Mouse (Mus musculus): ENCODE measurements at regions not wholly inside any gene's neighbourhood (a gene's known extent, or its start where the extent isn't known, plus 50 kb on each side); places are given as distances from the start of the nearest gene placed in this dataset.

DNA sequence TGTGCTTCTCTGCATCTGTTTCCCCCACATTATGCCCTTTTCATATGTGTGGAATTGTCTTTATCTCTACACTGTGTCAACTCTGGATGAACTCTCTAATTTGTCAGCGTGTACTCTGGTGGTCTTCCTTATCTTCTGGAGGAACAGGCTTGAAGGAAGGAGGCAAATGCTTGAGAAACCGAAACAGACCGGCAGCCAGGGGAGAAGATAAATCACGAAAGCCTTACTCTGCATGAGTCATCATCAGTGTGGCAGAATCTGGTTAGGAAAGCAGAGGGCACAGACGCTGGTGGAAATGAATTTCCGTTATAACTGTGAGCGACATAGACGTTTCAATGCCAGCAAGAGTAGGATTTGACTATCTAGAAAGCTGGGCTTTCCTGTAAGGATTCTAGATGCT is 100.0 kb upstream of the Slc30a5 start:
- H3K79me2 ChIP-seq (ENCODE audit: control insufficient read depth, insufficient read depth) = no peaks in the 10 kb centered on the region
- H3K4me2 ChIP-seq (ENCODE audit: low read depth) = peak overlapping the region; percentile 54
- H3ac ChIP-seq (ENCODE audit: control insufficient read depth, insufficient read length) = no peak overlapping the region
- no peaks in the 10 kb centered on the region for H3K36me3 ChIP-seq (ENCODE audit: control insufficient read depth, insufficient read depth)
- H3K27me3 ChIP-seq (ENCODE audit: control insufficient read depth, insufficient read depth, insufficient read length) = no peaks in the 10 kb centered on the region
- no peak overlapping the region for H3K4me3 ChIP-seq
- TF ChIP-seq SRF (IDR thresholded peaks at IDR 0.05; ENCODE audit: control insufficient read depth, insufficient read length, low read depth) = no peak
- no peak for TF ChIP-seq E2F4 (IDR thresholded peaks at IDR 0.05; ENCODE audit: insufficient read depth)
- TF ChIP-seq MYOG (IDR thresholded peaks at IDR 0.05; ENCODE audit: control insufficient read depth in 1 of 3, insufficient read depth in 1 of 3, insufficient read length in 2 of 3, low read depth in 2 of 3) = no peak
- no peak for TF ChIP-seq MYOD1 (IDR thresholded peaks at IDR 0.05; ENCODE audit: control insufficient read depth in 1 of 3, insufficient read length in 2 of 3, low read depth in 2 of 3)
- no peak for TF ChIP-seq TCF3 (IDR thresholded peaks at IDR 0.05; ENCODE audit: insufficient read length, low read depth)
- TF ChIP-seq USF1 (IDR thresholded peaks at IDR 0.05; ENCODE audit: low read depth) = no peak
- no peak for TF ChIP-seq POLR2A (IDR thresholded peaks at IDR 0.05; ENCODE audit: insufficient read length, low read depth)

DNA sequence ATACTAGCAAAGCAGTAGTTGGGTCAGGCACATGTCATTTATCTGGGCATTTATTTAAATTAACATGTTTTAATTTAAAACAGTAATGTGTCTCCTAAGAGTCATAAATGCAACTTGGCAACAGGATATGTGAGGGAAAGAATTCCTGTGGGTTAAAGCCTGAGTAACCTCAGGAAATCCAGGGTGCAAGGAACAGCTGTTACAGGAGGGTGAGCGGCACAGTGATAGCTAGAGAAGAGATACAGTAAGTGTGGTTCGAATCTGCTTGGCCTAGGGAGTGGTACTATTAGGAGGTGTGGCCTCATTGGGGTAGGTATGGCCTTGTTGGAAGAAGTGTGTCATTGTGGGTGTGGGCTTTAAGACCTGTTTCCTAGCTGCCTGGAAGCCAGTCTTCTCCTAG is 66.3 kb upstream of the Slc30a5 start:
- no peak overlapping the region for H3ac ChIP-seq (ENCODE audit: control insufficient read depth, insufficient read length)
- no peaks in the 10 kb centered on the region for H3K36me3 ChIP-seq (ENCODE audit: control insufficient read depth, insufficient read depth)
- H3K4me3 ChIP-seq = no peak overlapping the region
- no peak overlapping the region for H3K4me2 ChIP-seq (ENCODE audit: low read depth)
- H3K27me3 ChIP-seq (ENCODE audit: control insufficient read depth, insufficient read depth, insufficient read length) = no peaks in the 10 kb centered on the region
- no peaks in the 10 kb centered on the region for H3K79me2 ChIP-seq (ENCODE audit: control insufficient read depth, insufficient read depth)
- peak in 2 of 3 experiments; percentile 55 to 59 for TF ChIP-seq MYOG (IDR thresholded peaks at IDR 0.05; ENCODE audit: control insufficient read depth in 1 of 3, insufficient read depth in 1 of 3, insufficient read length in 2 of 3, low read depth in 2 of 3)
- peak; percentile 29 for TF ChIP-seq TCF12 (IDR thresholded peaks at IDR 0.05; ENCODE audit: insufficient read depth, poor library complexity, severe bottlenecking)
- TF ChIP-seq MYOD1 (IDR thresholded peaks at IDR 0.05; ENCODE audit: control insufficient read depth in 1 of 3, insufficient read length in 2 of 3, low read depth in 2 of 3) = peak in 2 of 3 experiments; percentile 85 to 87
- TF ChIP-seq USF1 (IDR thresholded peaks at IDR 0.05; ENCODE audit: low read depth) = no peak

DNA sequence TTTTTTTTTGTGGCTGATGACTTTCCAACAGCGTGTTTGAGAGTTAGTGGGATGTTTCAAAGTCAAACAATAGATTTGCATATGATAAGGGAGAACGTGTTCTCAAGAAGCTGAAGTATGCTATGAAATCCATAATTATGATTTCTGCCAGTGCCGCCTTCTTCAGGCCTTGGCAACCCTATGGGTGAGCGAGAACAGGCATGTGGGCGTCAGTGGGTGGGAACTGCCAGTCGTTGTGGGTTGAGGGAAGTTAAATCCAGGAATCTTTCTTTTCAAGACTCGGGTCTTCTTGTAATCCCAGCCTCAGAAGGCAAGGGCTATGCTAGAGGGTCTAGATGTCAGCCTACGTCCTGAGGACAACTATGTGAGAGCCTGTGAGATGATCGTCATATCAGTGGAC is 60.6 kb upstream of the Slc30a5 start:
- Histone ChIP-seq H3K79me2 (ENCODE audit: control insufficient read depth, insufficient read depth) (no peaks in the 10 kb centered on the region), H3K36me3 (ENCODE audit: control insufficient read depth, insufficient read depth) (no peaks in the 10 kb centered on the region), H3ac (ENCODE audit: control insufficient read depth, insufficient read length) (no peak overlapping the region), H3K4me3 (no peak overlapping the region), H3K27me3 (ENCODE audit: control insufficient read depth, insufficient read depth, insufficient read length) (no peaks in the 10 kb centered on the region), H3K4me2 (ENCODE audit: low read depth) (no peak overlapping the region)
- TF ChIP-seq SRF (IDR thresholded peaks at IDR 0.05; ENCODE audit: control insufficient read depth, insufficient read length, low read depth) = no peak
- no peak for TF ChIP-seq POLR2AphosphoS2 (IDR thresholded peaks at IDR 0.05; ENCODE audit: insufficient read length, low read depth)
- no peak for TF ChIP-seq MYOD1 (IDR thresholded peaks at IDR 0.05; ENCODE audit: control insufficient read depth in 1 of 3, insufficient read length in 2 of 3, low read depth in 2 of 3)
- TF ChIP-seq USF1 (IDR thresholded peaks at IDR 0.05; ENCODE audit: low read depth) = no peak
- TF ChIP-seq E2F4 (IDR thresholded peaks at IDR 0.05; ENCODE audit: insufficient read depth) = no peak
- TF ChIP-seq MAX (IDR thresholded peaks at IDR 0.05; ENCODE audit: low read depth) = no peak
- TF ChIP-seq POLR2A (IDR thresholded peaks at IDR 0.05; ENCODE audit: insufficient read length, low read depth) = no peak
- TF ChIP-seq MYOG (IDR thresholded peaks at IDR 0.05; ENCODE audit: control insufficient read depth in 1 of 3, insufficient read depth in 1 of 3, insufficient read length in 2 of 3, low read depth in 2 of 3) = no peak
- no peak for TF ChIP-seq TCF3 (IDR thresholded peaks at IDR 0.05; ENCODE audit: insufficient read length, low read depth)
- TF ChIP-seq CEBPB (IDR thresholded peaks at IDR 0.05; ENCODE audit: insufficient read depth, poor library complexity, severe bottlenecking) = no peak
- TF ChIP-seq TCF12 (IDR thresholded peaks at IDR 0.05; ENCODE audit: insufficient read depth, poor library complexity, severe bottlenecking) = no peak
- TF ChIP-seq REST (IDR thresholded peaks at IDR 0.05; ENCODE audit: insufficient read depth, insufficient read length) = no peak

DNA sequence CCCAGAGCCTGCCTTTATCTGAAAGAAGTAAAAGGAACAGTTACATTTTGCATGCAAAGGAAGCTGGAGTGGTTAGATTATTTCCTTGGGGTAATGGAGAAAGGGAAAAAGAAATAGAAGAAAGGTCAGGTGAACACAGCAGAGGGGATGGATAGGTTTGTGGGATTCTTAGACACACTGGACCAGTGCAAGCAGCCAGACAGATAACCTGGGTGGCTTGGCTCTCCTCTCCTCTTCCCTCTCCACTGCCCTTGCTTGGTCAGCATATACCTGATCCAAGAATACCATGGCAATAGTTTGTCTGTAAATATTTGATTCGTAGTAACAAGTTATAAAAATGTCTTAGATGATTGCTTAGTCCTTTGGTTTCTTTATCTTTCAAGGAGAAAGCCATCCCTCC is 59.9 kb upstream of the Slc30a5 start:
- H3K4me2 ChIP-seq (ENCODE audit: low read depth) = no peak overlapping the region
- H3ac ChIP-seq (ENCODE audit: control insufficient read depth, insufficient read length) = no peak overlapping the region
- no peak overlapping the region for H3K4me3 ChIP-seq
- no peaks in the 10 kb centered on the region for H3K79me2 ChIP-seq (ENCODE audit: control insufficient read depth, insufficient read depth)
- TF ChIP-seq E2F4 (IDR thresholded peaks at IDR 0.05; ENCODE audit: insufficient read depth) (no peak), TCF12 (IDR thresholded peaks at IDR 0.05; ENCODE audit: insufficient read depth, poor library complexity, severe bottlenecking) (no peak), SRF (IDR thresholded peaks at IDR 0.05; ENCODE audit: control insufficient read depth, insufficient read length, low read depth) (no peak), POLR2AphosphoS2 (IDR thresholded peaks at IDR 0.05; ENCODE audit: insufficient read length, low read depth) (no peak), MAX (IDR thresholded peaks at IDR 0.05; ENCODE audit: low read depth) (no peak), CEBPB (IDR thresholded peaks at IDR 0.05; ENCODE audit: insufficient read depth, poor library complexity, severe bottlenecking) (no peak), MYOD1 (IDR thresholded peaks at IDR 0.05; ENCODE audit: control insufficient read depth in 1 of 3, insufficient read length in 2 of 3, low read depth in 2 of 3) (no peak), USF1 (IDR thresholded peaks at IDR 0.05; ENCODE audit: low read depth) (no peak)
- H3K36me3 ChIP-seq (ENCODE audit: control insufficient read depth, insufficient read depth) = no peaks in the 10 kb centered on the region
- H3K27me3 ChIP-seq (ENCODE audit: control insufficient read depth, insufficient read depth, insufficient read length) = no peaks in the 10 kb centered on the region

DNA sequence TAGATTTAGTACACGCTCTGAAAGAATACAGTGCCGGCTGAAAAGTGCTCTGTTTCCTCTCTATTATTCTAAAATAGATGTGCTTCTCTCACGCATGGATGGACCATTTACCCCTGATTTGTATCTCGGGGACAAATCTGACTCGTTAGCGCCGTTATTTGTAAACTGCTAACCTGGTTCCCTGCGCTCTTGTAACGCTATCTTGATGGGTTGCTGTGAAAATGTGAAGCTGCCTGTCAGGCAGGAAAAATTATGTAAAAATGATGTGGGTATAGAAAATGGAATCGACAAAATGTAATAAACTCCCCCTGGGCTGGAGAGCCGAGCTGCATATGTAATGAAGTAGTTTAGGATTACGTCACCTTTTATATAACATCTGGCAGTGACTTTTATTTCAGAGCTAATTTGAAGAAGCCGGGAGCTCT is 59.4 kb upstream of the Slc30a5 start:
- no peaks in the 10 kb centered on the region for H3K36me3 ChIP-seq (ENCODE audit: control insufficient read depth, insufficient read depth)
- H3K4me3 ChIP-seq = no peak overlapping the region
- no peak for TF ChIP-seq TCF12 (IDR thresholded peaks at IDR 0.05; ENCODE audit: insufficient read depth, poor library complexity, severe bottlenecking)
- no peak for TF ChIP-seq CEBPB (IDR thresholded peaks at IDR 0.05; ENCODE audit: insufficient read depth, poor library complexity, severe bottlenecking)
- no peak for TF ChIP-seq POLR2AphosphoS2 (IDR thresholded peaks at IDR 0.05; ENCODE audit: insufficient read length, low read depth)
- no peak for TF ChIP-seq E2F4 (IDR thresholded peaks at IDR 0.05; ENCODE audit: insufficient read depth)
- no peak overlapping the region for H3ac ChIP-seq (ENCODE audit: control insufficient read depth, insufficient read length)
- no peaks in the 10 kb centered on the region for H3K27me3 ChIP-seq (ENCODE audit: control insufficient read depth, insufficient read depth, insufficient read length)
- H3K4me2 ChIP-seq (ENCODE audit: low read depth) = no peak overlapping the region
- no peaks in the 10 kb centered on the region for H3K79me2 ChIP-seq (ENCODE audit: control insufficient read depth, insufficient read depth)
